Mouse (Mus musculus): Measurements from ENCODE around the gene Mypn.
A peak's percentile ranks its signal among the peaks of the same experiment; 100 is the strongest.

Mypn gene

DNA sequence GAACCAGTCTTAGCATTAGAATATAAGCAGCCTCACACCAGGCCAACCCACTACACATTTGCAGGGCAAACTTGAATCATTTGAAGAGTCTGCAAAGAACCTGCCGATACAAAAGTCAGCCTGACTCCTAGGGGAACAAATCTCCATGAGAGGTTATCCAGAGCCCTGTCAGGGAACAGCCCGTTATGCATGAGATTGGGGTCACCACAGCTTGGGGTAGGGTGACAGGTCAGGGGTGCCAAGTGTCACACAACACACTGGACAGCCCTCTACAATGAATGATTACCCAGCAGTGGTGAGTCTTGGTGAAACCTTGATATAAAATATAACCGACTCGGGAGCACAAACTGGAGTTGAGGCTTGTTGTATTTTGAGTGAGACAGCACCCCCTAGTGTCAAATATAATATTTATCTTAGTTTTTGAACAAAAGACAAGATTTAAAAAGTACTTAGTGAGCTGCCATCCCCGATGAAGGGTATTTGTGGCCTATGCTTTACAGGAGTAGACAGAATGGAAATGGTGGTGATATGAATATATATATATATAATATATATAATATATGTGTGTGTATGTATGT is 90.6 kb downstream of the Mypn start:
- no peak for DNase-seq (ENCODE audit: low read depth, low spot score)

DNA sequence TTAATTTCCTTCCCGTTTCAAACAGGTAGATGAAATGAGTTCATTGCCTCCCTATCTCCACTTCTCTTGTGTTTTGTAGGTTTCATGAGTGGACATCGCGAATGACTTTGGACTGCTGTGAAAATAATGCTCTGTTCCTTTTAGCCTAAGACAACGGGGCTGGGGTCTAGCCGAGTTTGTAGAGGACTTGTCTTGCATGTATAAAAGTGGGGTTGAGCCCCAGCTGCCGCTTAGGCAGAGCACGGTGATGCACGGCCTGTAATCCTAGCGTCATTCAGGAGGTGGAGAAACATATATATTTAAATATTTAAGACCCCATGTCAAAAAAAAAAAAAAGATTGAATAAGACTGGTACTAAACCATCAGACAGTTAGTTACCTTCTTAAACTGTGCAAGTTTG is 103.1 kb downstream of the Mypn start:
- no peak for DNase-seq (ENCODE audit: low read depth, low spot score)

DNA sequence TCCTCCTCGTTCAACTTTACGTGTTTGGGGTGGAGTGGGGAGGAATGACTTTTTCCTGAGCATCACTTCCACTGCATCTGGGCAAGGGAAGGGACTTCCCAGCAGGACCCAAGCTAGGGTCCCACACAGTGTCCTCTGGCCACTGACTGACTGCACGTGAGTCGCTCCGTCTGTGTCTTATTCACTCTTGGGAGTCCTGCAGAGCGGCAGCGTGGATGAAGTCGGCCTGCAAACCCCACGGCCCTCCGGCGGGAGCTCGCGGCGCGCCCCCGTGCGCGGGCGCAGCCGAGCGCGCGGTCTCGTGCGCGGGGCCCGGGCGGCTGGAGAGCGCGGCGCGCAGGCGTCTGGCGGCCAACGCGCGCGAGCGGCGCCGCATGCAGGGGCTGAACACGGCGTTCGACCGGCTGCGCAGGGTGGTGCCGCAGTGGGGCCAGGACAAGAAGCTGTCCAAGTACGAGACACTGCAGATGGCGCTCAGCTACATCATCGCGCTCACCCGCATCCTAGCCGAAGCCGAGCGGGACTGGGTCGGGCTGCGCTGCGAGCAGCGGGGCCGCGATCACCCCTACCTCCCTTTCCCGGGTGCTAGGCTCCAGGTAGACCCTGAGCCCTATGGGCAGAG is 103.7 kb downstream of the Mypn start:
- peak; percentile 76 for DNase-seq (ENCODE audit: low read depth, low spot score)

DNA sequence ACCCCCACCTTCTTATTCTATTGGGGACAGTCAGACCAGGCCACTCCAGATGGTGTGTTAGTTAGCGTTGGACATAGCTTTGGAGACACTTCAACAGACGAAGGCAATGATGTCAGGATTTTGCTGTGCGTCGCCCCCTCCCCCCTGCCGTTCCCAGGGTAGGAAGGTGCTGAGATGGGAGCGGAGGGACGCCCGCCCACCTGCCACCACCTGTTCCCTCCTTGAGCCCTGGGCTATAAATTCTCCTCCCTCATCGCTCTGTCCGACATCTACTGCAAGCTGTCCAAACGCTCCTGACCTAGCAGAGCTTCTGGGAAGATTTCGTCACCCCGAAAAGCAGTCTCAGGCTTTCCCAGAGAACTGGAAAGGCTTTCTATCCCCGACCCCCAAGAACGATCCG is 104.2 kb downstream of the Mypn start, which contains the start of gene Atoh7:
Gene Atoh7, plus strand, starts transcription at position 131 of the 400 bp plus-strand sequence.
- DNase-seq (ENCODE audit: low read depth, low spot score): peak; percentile 55

DNA sequence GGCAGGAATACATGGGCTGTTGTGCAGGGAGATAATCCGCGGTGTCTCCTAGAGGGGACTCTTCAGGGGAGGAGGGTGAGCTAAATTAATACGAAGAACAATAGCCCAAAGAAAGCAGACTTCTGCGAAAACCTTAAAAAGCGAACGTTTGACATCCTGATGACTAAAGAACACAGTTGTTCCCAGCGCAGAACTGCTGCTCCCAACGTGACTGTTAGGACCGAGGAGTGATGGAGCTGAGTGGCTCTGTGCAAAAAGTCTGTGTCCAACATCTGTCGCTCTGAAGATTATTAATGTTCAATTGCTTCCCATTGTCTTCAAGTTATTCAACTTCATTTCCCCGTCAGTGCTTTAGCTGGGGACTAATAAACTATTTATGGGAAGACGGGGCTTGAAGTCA is 105.6 kb downstream of the Mypn start:
- DNase-seq (ENCODE audit: low read depth, low spot score): no peak

DNA sequence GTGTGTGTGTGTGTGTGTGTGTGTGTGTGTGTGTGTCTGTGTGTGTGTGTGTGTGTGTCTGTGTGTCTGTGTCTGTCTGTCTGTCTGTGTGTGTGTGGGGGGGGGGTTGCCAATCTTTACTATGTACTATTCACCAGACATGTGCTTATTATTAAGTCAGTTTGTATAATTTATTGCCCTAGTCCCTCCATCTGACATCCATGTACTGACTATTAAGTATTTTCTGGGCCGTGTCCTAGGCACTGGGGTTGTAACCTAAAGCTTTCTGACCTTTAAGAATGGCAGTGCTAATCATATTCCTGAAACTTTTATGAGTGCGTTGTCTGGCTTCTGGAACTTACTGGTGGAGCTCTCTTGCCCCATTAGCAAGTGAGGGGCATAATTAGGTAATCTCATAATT is 107.0 kb downstream of the Mypn start:
- no peak for DNase-seq (ENCODE audit: low read depth, low spot score)

DNA sequence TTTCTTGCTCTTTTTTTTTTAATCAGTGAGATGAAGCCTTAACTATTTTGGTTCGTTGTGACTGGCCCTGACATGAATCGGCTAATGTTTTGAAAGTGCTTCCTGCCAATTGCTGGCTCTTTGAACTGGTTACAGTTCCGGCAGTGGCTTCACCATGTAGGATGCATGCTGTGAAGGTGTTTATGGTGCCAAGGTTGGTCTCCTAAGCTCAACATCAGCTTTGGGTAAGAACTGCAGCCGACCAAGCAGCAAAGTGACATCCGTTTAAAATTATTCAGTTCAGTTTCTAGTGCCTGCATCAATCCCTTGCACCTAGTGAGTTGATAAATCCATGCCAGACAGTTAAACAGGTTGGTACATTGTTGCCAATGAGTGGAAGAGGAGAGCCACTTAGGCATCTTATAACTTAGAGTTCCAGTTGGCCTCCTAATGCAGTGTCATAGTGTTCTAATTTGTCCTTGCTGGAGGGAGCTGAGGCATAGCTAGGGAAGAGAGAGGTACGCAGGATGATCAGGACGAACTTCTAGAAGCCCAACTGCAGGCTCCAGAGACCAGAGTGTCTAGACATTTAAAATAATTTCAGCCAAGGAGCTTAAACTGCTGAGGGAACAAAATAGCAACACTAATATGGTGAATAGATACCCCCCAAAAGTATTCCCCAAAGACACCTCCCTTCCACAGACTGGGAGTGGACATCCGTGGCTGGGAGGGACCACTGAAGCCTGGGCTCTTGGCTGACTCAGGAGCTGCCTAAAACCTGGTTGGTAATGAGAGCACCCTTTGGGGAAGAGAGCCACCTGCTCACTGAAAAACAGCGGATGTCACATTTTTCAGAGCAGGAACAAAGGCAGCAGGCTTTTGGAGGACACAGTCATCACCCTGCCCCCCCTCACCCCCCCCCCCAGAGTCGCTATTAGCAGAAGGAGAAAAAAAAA is 110.9 kb downstream of the Mypn start:
- no peak for DNase-seq (ENCODE audit: low read depth, low spot score)

DNA sequence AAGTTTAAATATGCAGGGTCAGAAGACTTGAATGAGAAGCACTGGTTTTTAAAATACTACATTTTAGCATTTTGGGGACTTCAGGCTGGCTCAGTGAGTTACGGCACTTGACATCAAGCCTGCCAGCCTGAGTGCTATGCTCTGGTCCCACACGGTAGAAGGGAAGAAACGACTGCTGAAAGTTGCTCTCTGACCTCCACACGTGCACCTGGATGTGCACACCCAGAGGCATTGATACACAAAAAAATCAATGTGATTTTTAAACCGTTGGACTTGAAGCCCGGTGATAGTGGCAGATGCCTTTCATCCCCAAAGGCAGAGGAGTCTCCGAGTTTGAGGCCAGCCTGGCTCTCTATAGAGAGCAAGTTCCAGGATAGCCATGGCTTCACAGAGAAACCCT is 111.8 kb downstream of the Mypn start:
- no peak for DNase-seq (ENCODE audit: low read depth, low spot score)

DNA sequence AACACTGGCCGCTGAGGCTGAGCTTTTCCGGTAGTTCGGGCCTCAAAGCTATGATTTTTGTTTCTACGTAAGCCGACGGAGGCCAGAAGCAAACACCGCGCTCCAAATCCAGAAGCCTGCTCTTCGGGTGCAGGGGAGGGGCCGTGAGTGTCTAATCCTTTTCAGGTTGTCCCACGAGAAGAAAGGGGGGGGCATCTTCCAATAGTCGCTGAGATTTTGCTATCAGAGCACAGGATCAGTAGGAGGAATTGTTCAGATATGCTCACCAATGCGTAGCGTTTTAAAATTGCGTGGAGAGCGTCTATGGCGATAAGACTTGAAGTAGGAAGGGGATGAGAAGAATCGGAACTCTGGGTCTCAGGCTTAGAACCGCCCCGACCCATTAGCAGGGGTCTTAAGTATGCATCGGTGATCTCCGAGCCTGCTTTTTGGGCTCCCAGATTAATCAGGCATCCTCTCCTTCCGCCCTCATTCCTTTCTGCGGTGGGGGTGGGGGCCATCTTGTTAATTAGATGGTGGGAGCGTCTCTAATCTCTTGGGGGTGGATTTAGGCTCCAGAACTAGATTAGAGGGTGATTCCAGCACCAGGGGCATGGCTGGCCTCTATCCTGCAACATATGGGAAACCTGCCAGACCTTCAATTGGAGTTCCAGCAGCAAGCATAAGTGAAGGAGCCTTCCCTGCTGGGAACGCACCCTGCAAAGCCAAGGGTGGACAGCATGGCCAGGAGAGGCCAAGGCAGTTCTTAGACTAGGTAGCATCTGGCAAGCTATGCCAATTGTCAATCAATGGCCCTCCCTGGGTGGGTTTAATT is 113.8 kb downstream of the Mypn start:
- DNase-seq (ENCODE audit: low read depth, low spot score): no peak

DNA sequence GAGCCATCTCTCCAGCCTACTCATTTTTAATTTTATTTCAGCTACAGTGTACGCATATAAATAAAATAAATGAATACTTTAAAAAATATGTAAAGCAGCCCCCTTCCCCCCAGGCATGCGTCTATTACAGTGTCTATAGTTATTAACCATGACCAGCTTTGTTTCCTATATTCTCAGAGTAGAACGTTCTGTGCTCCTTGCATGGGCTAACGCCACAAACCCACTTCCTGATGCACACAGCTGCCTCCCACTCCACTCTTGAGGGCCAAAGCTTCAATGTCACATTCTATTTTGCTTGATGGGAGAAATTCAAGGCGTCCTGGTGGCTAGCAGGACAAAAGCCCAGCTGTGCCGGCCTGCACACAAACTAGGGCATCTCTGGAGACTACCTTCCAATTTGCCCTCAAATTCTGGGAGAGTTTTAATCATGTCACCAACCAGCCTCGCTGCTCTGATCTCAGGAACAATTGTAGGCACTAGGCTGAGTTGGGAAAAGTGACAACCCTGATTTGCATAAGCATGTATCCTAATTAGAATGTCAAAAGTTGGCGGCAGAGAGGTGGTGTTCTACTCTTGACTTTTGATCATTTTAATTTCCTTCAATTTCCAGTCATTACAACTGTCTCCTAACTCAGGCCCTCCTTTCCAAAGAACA is 114.5 kb downstream of the Mypn start:
- DNase-seq (ENCODE audit: low read depth, low spot score): peak; percentile 66

DNA sequence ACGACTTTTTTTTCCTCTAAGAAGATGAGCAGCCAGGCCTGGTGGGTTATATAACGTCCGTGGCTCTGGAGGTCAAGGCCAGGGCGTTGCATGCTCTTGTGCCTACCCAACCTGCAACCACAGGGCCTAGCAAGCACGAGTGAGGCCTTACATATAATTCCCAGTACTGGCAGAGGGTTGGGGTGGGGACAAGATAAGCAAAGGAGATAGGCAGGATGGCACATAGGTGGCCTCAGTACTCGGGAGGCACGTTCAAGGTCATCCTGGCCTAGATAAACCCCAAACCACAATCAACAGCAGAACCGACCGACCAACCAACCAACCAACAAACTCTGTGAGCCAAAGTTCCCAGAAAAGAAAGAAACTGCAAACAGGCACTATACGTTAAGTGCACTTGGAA is 117.4 kb downstream of the Mypn start:
- DNase-seq (ENCODE audit: low read depth, low spot score): no peak

DNA sequence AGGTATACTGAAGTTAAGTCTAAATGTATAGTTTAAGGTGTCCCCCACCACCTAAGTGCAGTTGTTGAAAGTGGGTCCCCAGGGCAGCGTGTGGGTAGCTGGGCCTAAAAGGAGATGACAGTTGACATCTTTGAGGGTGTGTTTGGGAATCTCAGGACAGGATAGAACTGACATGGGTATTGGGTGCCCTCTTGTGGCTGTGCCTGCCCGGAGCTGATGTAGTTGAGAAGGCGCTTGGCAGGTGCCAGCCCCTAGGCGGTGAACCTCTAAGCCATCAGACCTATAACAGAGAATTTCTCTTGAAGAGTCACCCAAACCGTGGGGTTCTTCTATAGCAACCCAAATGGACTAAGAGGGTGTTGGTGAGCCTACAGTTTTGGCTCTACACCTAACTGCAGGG is 137.8 kb downstream of the Mypn start:
- DNase-seq (ENCODE audit: low read depth, low spot score): peak; percentile 77

All from R1 (cell line).